Mouse (Mus musculus) lung, postnatal 25 days (tissue): Measurements from ENCODE around the gene Tnfsf4.

ENCODE experiments used
- DNase-seq: peaks from one replicate; pipeline ENCODE4 v3.0.0; 2022; ENCODE audit warnings: low spot score

Gene Tnfsf4

DNA sequence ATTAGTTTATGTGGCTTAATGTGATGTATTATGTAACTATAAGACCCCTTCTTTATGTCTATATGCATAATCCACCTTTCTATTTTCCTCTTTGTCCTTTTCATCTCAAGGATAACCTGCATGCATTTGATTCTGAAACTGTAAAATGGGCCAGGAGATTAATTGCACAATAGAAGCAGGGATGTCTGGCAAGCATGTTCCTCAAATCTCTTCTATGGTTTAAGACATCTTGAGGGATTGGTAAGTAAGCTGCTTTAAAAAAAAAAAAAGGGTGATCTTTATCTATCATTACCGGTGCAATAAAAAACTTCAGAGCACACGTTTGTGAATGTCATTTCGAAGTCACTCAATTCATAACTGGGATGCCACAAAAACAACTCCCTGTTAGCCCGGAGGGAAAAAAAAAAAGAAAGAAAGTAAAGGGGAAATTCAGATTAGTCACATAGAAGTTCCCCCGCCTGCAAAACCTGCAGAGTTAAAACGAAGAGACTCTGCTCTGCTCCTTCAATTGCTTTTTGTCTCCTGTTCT is at the start of gene Tnfsf4:
Gene Tnfsf4 (plus strand): TSS at position 479 of the 529 bp plus-strand sequence.
- no peak for DNase-seq

DNA sequence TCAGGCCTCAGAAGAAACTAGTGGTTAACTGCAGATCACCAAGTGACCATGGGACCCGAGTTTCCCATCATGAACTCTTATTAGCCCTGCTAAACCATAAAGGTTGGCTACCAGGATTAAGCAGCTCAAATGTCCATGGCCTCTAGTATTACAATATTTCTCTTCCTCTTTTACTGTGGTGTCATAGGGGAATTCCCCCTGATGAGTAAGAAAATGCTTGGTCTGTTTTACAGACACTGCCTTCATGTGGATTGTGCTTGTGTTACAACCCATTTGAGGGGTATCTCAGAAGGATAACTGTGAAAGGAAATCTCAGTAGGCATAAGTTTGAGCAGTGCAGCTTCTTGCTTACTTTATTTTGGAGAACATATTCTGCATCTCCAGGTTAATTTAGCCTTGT is 44.2 kb upstream of the Tnfsf4 start:
- no peak for DNase-seq

DNA sequence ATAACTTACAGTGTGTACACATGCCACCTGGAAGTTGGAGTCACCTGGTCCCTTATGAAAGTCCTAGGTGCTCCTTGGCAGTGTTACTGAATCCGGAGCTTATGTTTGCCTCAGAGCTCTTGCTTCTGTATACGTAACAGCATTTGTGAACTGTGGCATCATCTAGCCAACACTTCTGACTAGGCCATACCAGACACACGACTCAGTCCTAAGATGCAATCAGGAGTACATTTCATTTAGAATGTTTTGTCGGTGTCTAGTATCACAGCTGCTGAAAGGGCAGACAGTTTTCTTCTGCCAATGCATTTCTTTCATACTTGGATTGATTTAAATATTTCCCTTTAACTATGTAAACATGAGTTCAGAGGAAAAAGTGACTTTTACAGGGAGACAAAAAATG is 30.2 kb upstream of the Tnfsf4 start:
- DNase-seq = no peak

DNA sequence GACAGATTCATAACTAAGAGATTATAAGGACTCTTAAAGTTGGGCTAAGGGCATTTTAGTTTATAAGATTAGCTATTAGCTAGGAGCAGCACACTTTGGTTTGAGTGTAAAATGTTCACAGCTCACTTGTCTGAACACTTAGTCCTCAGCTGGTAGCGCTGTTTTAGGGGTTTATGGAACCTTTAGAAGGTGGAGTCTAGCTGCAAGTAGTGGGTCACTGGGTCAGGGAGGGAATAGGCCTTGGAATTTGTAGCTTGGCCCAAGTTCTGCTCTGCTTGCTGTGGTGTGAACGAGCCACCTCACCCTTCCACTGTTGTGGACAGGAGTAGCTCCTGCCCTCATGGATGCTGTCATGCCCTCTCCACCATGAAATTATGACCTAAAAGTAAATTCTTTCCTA is 23.3 kb upstream of the Tnfsf4 start:
- no peak for DNase-seq

DNA sequence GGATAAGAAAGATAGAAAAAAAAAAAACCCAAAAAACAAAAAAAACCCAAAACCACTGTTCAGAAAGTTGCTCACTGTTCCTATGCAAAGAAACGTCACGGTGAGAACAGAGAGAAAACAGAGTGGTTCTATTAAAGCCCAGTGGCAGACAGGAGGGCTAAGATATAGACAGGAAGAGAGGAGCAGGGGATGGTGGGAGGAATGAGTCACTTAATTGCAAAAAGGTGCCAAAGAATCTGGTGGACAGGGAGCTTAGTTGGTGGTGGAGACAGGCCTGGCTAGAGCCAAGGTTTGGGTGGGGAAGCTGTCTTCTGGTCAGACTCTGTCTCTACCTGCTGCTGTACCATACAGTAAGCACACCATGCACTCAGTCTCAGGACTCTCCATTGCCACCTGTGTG is 19.3 kb upstream of the Tnfsf4 start:
- DNase-seq = no peak

- no peak for DNase-seq
Observed at GRCm38 (mm10) chr1:161378571-161378970, 16.6 kb upstream of the Tnfsf4 start.

DNA sequence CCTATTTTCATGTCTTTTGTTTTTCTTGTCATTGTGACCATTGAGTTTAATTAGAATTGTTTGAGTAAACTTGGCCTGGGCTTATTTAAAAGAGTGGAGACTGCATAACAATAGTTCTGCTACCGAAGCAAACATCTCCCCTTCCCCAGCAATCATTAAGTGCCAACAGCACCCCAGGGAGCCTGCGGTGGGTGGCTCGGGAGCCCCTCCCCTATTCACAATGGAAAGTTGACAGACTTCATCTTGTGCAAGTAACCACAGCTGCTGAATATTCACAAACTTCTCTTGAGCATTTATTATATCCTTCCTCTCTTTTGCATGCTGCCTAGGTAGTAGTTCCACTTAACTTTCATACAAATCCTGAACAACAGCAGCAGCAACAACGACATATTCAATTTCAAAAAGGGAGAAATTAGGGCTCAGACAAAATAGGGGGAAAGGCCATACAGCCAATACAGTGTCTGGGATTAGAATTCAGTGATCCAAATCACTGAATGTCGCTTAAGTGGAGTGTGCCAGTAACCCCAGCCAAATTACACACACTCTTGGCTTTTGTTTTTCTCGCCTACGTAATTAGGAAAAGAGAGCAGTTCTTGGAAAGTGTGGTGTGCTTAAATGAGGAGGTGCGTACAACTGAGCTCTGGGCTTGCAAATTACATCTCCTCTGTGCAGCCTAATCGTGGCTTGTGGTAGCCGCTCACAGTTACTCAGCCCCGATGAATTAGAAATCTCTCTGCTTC is 15.4 kb upstream of the Tnfsf4 start:
- peak; percentile 4 for DNase-seq

- DNase-seq = no peak
Observed at GRCm38 (mm10) chr1:161380425-161380780, 14.8 kb upstream of the Tnfsf4 start.

- DNase-seq = no peak
Observed at GRCm38 (mm10) chr1:161390066-161390465, 5.1 kb upstream of the Tnfsf4 start.

- DNase-seq = no peak
Observed at GRCm38 (mm10) chr1:161392906-161393305, 2.3 kb upstream of the Tnfsf4 start.

DNA sequence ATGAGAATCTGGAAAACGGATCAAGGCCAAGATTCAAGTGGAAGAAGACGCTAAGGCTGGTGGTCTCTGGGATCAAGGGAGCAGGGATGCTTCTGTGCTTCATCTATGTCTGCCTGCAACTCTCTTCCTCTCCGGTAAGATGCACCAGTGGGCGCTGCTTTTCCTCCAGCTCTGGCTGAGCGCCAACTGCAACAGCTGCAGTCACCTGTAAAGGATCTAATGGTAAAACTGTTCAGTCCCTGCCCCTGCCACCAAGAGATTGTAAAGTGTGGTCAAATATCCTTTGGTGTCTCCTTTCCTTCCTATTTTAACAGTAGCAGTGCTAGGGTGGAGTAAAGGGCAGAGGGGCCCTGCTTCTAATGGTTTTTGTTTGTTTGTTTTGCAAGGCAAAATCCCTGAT is 401 bp downstream of the Tnfsf4 start:
- no peak for DNase-seq

DNA sequence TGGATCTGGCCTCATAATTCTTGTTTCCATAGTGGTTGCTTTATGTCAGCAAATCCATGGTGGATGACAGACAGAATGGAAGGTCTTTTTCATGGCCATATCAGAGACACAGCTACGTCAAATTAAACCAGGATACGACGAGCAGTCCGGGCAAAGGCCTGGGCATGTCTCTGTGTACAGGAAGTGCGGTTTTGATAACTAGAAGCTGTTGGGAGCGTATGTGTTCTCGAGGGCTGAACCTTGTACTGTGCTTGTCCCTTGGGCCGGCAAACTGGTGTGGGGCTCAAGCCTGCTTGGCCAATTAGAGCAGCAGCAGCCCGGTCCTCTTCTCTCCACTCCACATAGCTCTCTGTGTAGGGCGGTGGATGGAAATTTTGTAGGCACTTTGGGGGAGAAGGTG is 1.1 kb downstream of the Tnfsf4 start:
- DNase-seq = no peak

DNA sequence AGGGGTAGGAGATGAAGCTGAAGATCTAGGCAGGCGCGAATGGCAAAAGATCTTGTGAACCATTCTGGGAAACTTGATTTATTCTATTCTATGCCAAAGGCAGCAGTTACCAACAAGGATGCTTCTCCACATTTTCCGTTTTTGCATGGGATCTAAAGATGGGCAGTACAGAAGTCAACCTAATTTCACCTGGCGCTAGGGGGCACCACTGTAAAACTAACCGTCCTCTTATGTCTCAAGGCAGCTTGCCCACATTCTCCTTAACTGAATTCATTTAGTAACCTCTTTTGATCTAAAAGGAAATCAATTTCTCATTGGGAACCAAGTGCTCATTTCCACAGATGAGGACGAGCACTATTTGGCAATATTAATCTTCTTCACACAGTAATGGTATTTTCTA is 4.9 kb downstream of the Tnfsf4 start:
- peak; percentile 58 for DNase-seq

GRCm38 (mm10) chr1:161403061-161403460 is 7.9 kb downstream of the Tnfsf4 start:
- DNase-seq = no peak

- no peak for DNase-seq
Observed at GRCm38 (mm10) chr1:161406480-161406879, 11.3 kb downstream of the Tnfsf4 start.

- no peak for DNase-seq
Observed at GRCm38 (mm10) chr1:161419926-161420325, 24.7 kb downstream of the Tnfsf4 start.

DNA sequence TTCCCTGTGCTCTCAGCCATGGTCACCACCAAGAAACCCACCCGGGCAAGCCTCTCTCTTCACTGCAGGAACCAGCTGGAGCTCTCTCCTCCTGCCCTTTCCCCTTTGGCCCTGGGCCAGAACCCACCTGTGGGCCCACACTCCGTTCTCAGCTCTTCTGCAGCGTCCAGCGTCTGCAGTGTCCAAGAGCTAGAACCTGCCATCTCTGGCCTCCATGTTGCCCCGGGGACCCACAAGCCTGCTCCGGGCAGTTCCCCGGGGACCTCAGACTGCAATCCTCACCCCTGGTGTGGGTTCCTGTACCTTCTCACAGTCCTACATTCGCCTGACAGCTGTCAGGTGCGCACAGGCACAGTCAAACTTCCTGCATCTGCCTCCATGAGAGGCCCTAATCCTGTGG is 25.4 kb downstream of the Tnfsf4 start:
- no peak for DNase-seq

GRCm38 (mm10) chr1:161426277-161427056 is 31.3 kb downstream of the Tnfsf4 start:
- DNase-seq = no peak

GRCm38 (mm10) chr1:161427057-161427311 is 31.8 kb downstream of the Tnfsf4 start:
- no peak for DNase-seq

DNA sequence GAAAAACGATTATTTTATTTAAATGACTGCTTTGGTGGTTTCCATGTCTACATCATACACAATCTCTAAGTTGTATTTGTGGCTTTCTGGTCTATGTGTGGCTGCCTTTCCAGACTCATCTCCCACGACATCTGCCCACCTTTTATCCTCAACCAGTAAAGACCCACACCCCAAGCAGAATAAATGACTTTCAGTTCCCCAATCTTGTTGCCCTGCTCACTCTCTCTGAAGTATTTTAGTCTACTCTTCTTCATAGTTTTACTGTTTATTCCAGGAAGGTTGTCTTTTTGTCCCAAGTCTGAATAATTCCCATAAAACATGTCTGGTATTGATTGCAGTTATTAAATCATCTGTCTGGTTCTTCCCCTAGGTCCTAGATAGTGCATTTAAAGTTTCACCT is 40.6 kb downstream of the Tnfsf4 start:
- no peak for DNase-seq

DNA sequence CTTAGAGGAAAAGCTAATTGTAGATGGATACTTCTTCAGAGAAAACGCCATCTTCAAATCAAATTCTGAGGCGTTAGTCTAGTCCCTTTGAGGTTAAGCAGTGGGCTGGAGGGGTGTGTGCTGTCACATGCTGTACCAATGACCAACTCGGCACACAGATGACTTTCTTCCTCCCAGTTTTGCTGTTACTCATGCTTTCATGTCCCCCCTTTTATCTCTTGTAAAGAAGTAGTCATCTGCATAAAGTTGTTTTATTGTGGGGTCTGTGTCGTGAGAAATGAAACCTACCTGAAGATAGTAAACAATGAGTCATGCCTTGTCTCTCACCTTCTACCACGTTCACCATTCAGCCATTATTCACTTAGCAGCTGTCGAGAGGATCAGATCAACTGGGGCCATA is 41.3 kb downstream of the Tnfsf4 start:
- DNase-seq = no peak

DNA sequence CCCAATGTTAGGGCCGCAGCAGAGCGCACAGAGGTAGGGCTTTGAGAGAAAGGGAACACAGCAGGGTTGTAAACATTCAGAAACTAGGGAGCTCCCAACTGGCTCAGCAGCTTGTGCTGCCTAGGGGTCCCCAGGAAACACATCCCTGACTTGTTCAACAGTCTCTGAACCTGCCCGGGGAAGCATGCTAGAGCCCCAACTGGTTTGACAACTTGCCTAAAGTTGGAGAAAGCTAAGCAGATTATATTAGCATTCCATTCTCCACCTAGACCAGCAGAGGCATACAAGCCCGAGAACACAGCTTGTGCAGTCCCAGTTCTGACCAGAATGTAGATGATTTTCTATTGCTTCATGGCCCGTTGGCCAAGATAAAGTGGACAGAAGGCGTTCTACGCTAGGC is 49.6 kb downstream of the Tnfsf4 start:
- DNase-seq = peak; percentile 48

- peak; percentile 61 for DNase-seq
Observed at GRCm38 (mm10) chr1:161451683-161452245, 56.6 kb downstream of the Tnfsf4 start.
